Mouse (Mus musculus) urinary bladder, postnatal 36 days (tissue): ENCODE measurements around the gene Gba.

Experiments used
- DNase-seq, 2 experiments: peaks; one replicate each; pipeline ENCODE4 v3.0.0; 2022; ENCODE audit warnings: low spot score in 2 of 2, mixed read lengths in 1 of 2

Gba gene

GRCm38 (mm10) chr3:89238494-89238893 is 35.8 kb downstream of the Gba start:
- no peak for DNase-seq

- no peak for DNase-seq
These were observed 39.7 kb downstream of the Gba start for GRCm38 (mm10) chr3:89242331-89242895.

GRCm38 (mm10) chr3:89243609-89244008 is 40.9 kb downstream of the Gba start:
- no peak for DNase-seq

GRCm38 (mm10) chr3:89244158-89244981 is 41.6 kb downstream of the Gba start:
- no peak for DNase-seq

GRCm38 (mm10) chr3:89244982-89245687 is 42.4 kb downstream of the Gba start:
- no peak for DNase-seq

- DNase-seq: no peak
These were observed 43.0 kb downstream of the Gba start, which contains the start of gene Krtcap2 for GRCm38 (mm10) chr3:89245688-89246171. Gene Krtcap2, plus strand, starts transcription at chr3:89245966.

GRCm38 (mm10) chr3:89246261-89247100 is 43.8 kb downstream of the Gba start, which contains the start of gene Trim46:
Gene Trim46, minus strand, starts transcription at chr3:89246309.
- peak; percentile 82 to 88 for DNase-seq

- no peak for DNase-seq
These were observed 44.7 kb downstream of the Gba start for GRCm38 (mm10) chr3:89247466-89247865.

GRCm38 (mm10) chr3:89250435-89251040 is 47.8 kb downstream of the Gba start:
- peak; percentile 61 to 76 for DNase-seq

- DNase-seq: no peak
These were observed 48.7 kb downstream of the Gba start for GRCm38 (mm10) chr3:89251365-89251895.

- no peak for DNase-seq
These were observed 52.3 kb downstream of the Gba start for GRCm38 (mm10) chr3:89254994-89255393.

- no peak for DNase-seq
These were observed 53.4 kb downstream of the Gba start for GRCm38 (mm10) chr3:89256177-89256576.
